Mouse (Mus musculus): ENCODE measurements around the gene 1700028K03Rik.

GRCm38 (mm10) chr5:107556969-107557368, 22.5 kb downstream of the 1700028K03Rik start:
- TF ChIP-seq CTCF (IDR thresholded peaks at IDR 0.05; ENCODE audit: low read depth, low read length) (no peak), GATA1 (IDR thresholded peaks at IDR 0.05; ENCODE audit: borderline replicate concordance, low read length) (no peak), POLR2AphosphoS5 (IDR thresholded peaks at IDR 0.05; ENCODE audit: insufficient replicate concordance, low read depth, low read length) (no peak), TAL1 (conservative IDR thresholded peaks at IDR 0.05; ENCODE audit: low read depth, low read length) (no peak)

Data from G1E (cell line).